In genomic region chr16:39984205-39984634, GRCm38 (mm10) we compare ENCODE assay signal across 8 mouse cellular contexts. TPM values are rescaled to one million over a fixed set of nuclear protein-coding genes. Genes with fewer than 3 reads are reported as not detected.
DNase-seq lines count a peak whose midpoint lies in the region; ATAC-seq and TF ChIP-seq lines count a peak whose summit lies in the region.

Gene Lsamp, plus strand, starts transcription at chr16:39984361.

- WGBS in intestine, postnatal 0 days: 1% methylated on average over 24 of the region's 24 CpGs
- under 1% methylated on average over 24 of the region's 24 CpGs for WGBS in midbrain, embryonic 11.5 days
- 1% methylated on average over 24 of the region's 24 CpGs for WGBS in stomach, embryonic 14.5 days

- H3K4me3 ChIP-seq in intestine, postnatal 0 days (ENCODE audit: low read depth, low read length): peak within 1 kb of the TSS; percentile 36
- H3K4me3 ChIP-seq in midbrain, embryonic 11.5 days (ENCODE audit: low read depth, low read length): peak within 1 kb of the TSS; percentile 58
- H3K4me3 ChIP-seq in stomach, embryonic 14.5 days (ENCODE audit: low read depth, low read length): peak within 1 kb of the TSS; percentile 48

- no peak within 1 kb of the TSS for H3K27ac ChIP-seq in intestine, postnatal 0 days (ENCODE audit: low read depth, low read length)
- H3K27ac ChIP-seq in midbrain, embryonic 11.5 days (ENCODE audit: low read depth, low read length): no peak within 1 kb of the TSS
- no peak within 1 kb of the TSS for H3K27ac ChIP-seq in stomach, embryonic 14.5 days (ENCODE audit: low read length)

- H3K4me1 ChIP-seq in intestine, postnatal 0 days (replicated peaks; ENCODE audit: control insufficient read depth, insufficient read depth, low read length): no peaks in the 10 kb centered on the region
- H3K4me1 ChIP-seq in midbrain, embryonic 11.5 days (ENCODE audit: control insufficient read depth, insufficient read depth, low read length): no peaks in the 10 kb centered on the region
- H3K4me1 ChIP-seq in stomach, embryonic 14.5 days (ENCODE audit: control insufficient read depth, insufficient read depth, low read length): no peaks in the 10 kb centered on the region

- peak within 1 kb of the TSS; percentile 7; the same call in 1 of the 2 replicates for H3K9ac ChIP-seq in intestine, postnatal 0 days (ENCODE audit: low read depth, low read length)
- peak within 1 kb of the TSS; percentile 69 for H3K9ac ChIP-seq in midbrain, embryonic 11.5 days (ENCODE audit: low read length)
- peak within 1 kb of the TSS; percentile 33; the same call in 1 of the 2 replicates for H3K9ac ChIP-seq in stomach, embryonic 14.5 days (replicated peaks; ENCODE audit: low read depth, low read length)

- peak; percentile 70 for TF ChIP-seq CTCF in intestine, postnatal 0 days (IDR thresholded peaks at IDR 0.05; ENCODE audit: low read depth)

- no peaks in the 10 kb centered on the region for H3K36me3 ChIP-seq in intestine, postnatal 0 days (ENCODE audit: control insufficient read depth, insufficient read depth)
- no peaks in the 10 kb centered on the region for H3K36me3 ChIP-seq in midbrain, embryonic 11.5 days (ENCODE audit: control insufficient read depth, insufficient read depth, low read length)
- H3K36me3 ChIP-seq in stomach, embryonic 14.5 days (ENCODE audit: control insufficient read depth, insufficient read depth, low read length): no peaks in the 10 kb centered on the region

- no peak for ATAC-seq in intestine, postnatal 0 days
- peak; percentile 95 for ATAC-seq in midbrain, embryonic 11.5 days (ENCODE audit: low FRiP score)
- ATAC-seq in stomach, embryonic 14.5 days (ENCODE audit: insufficient number of reproducible peaks, insufficient read depth, low FRiP score, low read depth): peak; percentile 91
- ATAC-seq in granulocyte monocyte progenitor cell, adult 5-6 weeks (replicated peaks; ENCODE audit: poor library complexity, severe bottlenecking): no peak

- peak; percentile 85 for DNase-seq in ZHBTc4 (ENCODE audit: low read depth, low spot score)
- peak; percentile 95 for DNase-seq in cerebellum, adult 9-10 months
- DNase-seq in frontal cortex, adult 2 months (ENCODE audit: extremely low spot score in 1 of 2, low spot score in 1 of 2): peak; percentile 70 to 94
- DNase-seq in left cerebral cortex, postnatal 14 days (ENCODE audit: low spot score in 2 of 2): peak; percentile 85 to 92
- DNase-seq in midbrain, embryonic 11.5 days (ENCODE audit: low spot score, missing footprints): peak; percentile 99

- peak within 1 kb of the TSS; percentile 64 for H3K4me2 ChIP-seq in intestine, postnatal 0 days (replicated peaks; ENCODE audit: low read depth)
- H3K4me2 ChIP-seq in midbrain, embryonic 11.5 days: peak within 1 kb of the TSS; percentile 89
- peak within 1 kb of the TSS; percentile 92 for H3K4me2 ChIP-seq in stomach, embryonic 14.5 days (replicated peaks; ENCODE audit: low read depth, low read length)

- H3K27me3 ChIP-seq in intestine, postnatal 0 days (replicated peaks; ENCODE audit: control insufficient read depth, insufficient read depth, low read length): no peaks in the 10 kb centered on the region
- H3K27me3 ChIP-seq in midbrain, embryonic 11.5 days (ENCODE audit: control insufficient read depth, insufficient read depth, low read length): no peaks in the 10 kb centered on the region
- H3K27me3 ChIP-seq in stomach, embryonic 14.5 days (ENCODE audit: control insufficient read depth, insufficient read depth, low read length): no peaks in the 10 kb centered on the region

- H3K9me3 ChIP-seq in intestine, postnatal 0 days (ENCODE audit: control insufficient read depth): no peaks in the 10 kb centered on the region
- H3K9me3 ChIP-seq in midbrain, embryonic 11.5 days (ENCODE audit: control insufficient read depth, low read length): no peaks in the 10 kb centered on the region
- no peaks in the 10 kb centered on the region for H3K9me3 ChIP-seq in stomach, embryonic 14.5 days (ENCODE audit: control insufficient read depth, low read depth, low read length)

- intact Hi-C loops in left cerebral cortex, postnatal 14 days (cut with DNase I): loop anchor here (10.0 kb wide), 4 partner anchors 481 to 1261 kb away; no protein-coding TSS in a partner anchor

RNA-seq across cellular contexts. Expression of gene Lsamp, which starts in this region (rescaled TPM):
- polyA plus RNA-seq in frontal cortex, adult 2 months (2012; rRNA removed): 96.8 and 100 TPM in 2 replicates
- polyA plus RNA-seq in intestine, postnatal 0 days (2015; fragmentation: Nextera tagmentation; extraction: Ambion mirVana): 1.4 and 1.5 TPM in 2 replicates
- total RNA-seq in left cerebral cortex, postnatal 14 days (2021): 100 to 1,000 TPM; 271 to 294 TPM
- polyA plus RNA-seq in midbrain, embryonic 11.5 days (2014; fragmentation: Nextera tagmentation; extraction: Ambion mirVana): 13.0 and 15.6 TPM in 2 replicates
- 12.2 and 15.6 TPM in 2 replicates for polyA plus RNA-seq in stomach, embryonic 14.5 days (2014; fragmentation: Nextera tagmentation; extraction: Ambion mirVana)
- total RNA-seq in granulocyte monocyte progenitor cell, adult 5-6 weeks (2014; fragmentation: Nextera tagmentation): not detected in 2 replicates
- total RNA-seq in granulocyte monocyte progenitor cell, adult 5-6 weeks (2017): not detected in 2 replicates

Comparison
In these comparisons a context has a peak if more than half of its experiments do, and no peak if none do; other contexts are left out.
1. RNA of gene Lsamp (total RNA-seq): 271 to 294 TPM in left cerebral cortex, postnatal 14 days; not detected in granulocyte monocyte progenitor cell, adult 5-6 weeks; every median in the first group is over 100 times any median in the second.
2. ATAC-seq: peak in midbrain, embryonic 11.5 days (single experiment) and stomach, embryonic 14.5 days (single experiment); none in intestine, postnatal 0 days (single experiment) and granulocyte monocyte progenitor cell, adult 5-6 weeks (single experiment).
3. H3K9ac ChIP-seq: peak in every context shown above with its lines; median percentile 69 in midbrain, embryonic 11.5 days; 33 in stomach, embryonic 14.5 days; 7 in intestine, postnatal 0 days.
4. Peak in every context shown above with its lines, with median percentiles within 50 percentile points of each other: DNase-seq, H3K4me2 ChIP-seq and H3K4me3 ChIP-seq.